Mouse (Mus musculus) liver, embryonic 14.5 days (tissue): ENCODE data around the gene Nmrk1.

Experiments
- CTCF ChIP-seq: IDR thresholded peaks from 2 replicates; pipeline ENCODE4 v1.5.1; 2016; ENCODE audit warnings: antibody characterized with exemption, low read depth, control low read depth
- EP300 ChIP-seq: IDR thresholded peaks from 2 replicates; pipeline ENCODE4 v1.6.1; 2016; ENCODE audit warnings: antibody characterized with exemption, low read depth

GRCm38 (mm10) chr19:18695116-18695515, 63.4 kb downstream of the Nmrk1 start:
- TF ChIP-seq CTCF (no peak), EP300 (no peak)
